Mouse (Mus musculus) MEL (cell line): ENCODE measurements at regions not wholly inside any gene's neighbourhood (a gene's known extent, or its start where the extent isn't known, plus 50 kb on each side); places are given as distances from the start of the nearest gene placed in this dataset.

ENCODE experiments used
- DNase-seq: peaks from one replicate; pipeline ENCODE4 v3.0.0; 2011; ENCODE audit warnings: low read depth, low spot score
- H3K27ac ChIP-seq: 2 replicates; pipeline ENCODE4 v1.5.1; 2012; ENCODE audit warnings: low read depth, mild to moderate bottlenecking, control low read depth, low read length, moderate library complexity; ENCODE audit not compliant: control insufficient read depth
- H3K27me3 ChIP-seq, 2 experiments: fragments of 150-350 bp in 1 of 2; sonication (generic) in 1 of 2; 2 replicates each; pipeline ENCODE4 v1.6.1; 2012; ENCODE audit warnings: low read length in 2 of 2, mild to moderate bottlenecking in 2 of 2, improper control_type of control experiment in 1 of 2, moderate library complexity in 1 of 2; ENCODE audit not compliant: insufficient read depth in 2 of 2, control insufficient read depth in 1 of 2
- H3K36me3 ChIP-seq, 2 experiments: 2 replicates each; pipeline ENCODE4 v1.6.1; 2012 to 2014; ENCODE audit warnings: low read length in 2 of 2, improper control_type of control experiment in 1 of 2, inconsistent platforms in 1 of 2, mild to moderate bottlenecking in 1 of 2; ENCODE audit not compliant: insufficient read depth in 2 of 2, control insufficient read depth in 1 of 2
- H3K4me1 ChIP-seq, 2 experiments: fragments of 150-350 bp in 1 of 2; sonication (generic) in 1 of 2; 2 replicates each; pipeline ENCODE4 v1.6.1; 2012; ENCODE audit warnings: low read length in 2 of 2, improper control_type of control experiment in 1 of 2, mild to moderate bottlenecking in 1 of 2; ENCODE audit not compliant: insufficient read depth in 2 of 2, control insufficient read depth in 1 of 2
- H3K4me3 ChIP-seq, 2 experiments: fragments of 150-350 bp in 1 of 2; sonication (generic) in 1 of 2; 2 replicates each; pipeline ENCODE4 v1.5.1; 2012; ENCODE audit warnings: low read depth in 2 of 2, low read length in 2 of 2, mild to moderate bottlenecking in 2 of 2, moderate library complexity in 2 of 2, control low read depth in 1 of 2, improper control_type of control experiment in 1 of 2; ENCODE audit not compliant: control insufficient read depth in 1 of 2, insufficient read depth in 1 of 2
- H3K79me2 ChIP-seq: 2 replicates; pipeline ENCODE4 v1.6.1; 2012; ENCODE audit warnings: mild to moderate bottlenecking, low read length, moderate library complexity; ENCODE audit not compliant: control insufficient read depth, poor library complexity, insufficient read depth
- H3K9ac ChIP-seq: 2 replicates; pipeline ENCODE4 v1.6.1; 2012; ENCODE audit warnings: low read depth, mild to moderate bottlenecking, control low read depth, low read length, moderate library complexity; ENCODE audit not compliant: control insufficient read depth, poor library complexity, severe bottlenecking
- H3K9me3 ChIP-seq: fragments of 150-350 bp; sonication (generic); replicated peaks from 2 replicates; pipeline ENCODE4 v1.6.1; 2012; ENCODE audit warnings: mild to moderate bottlenecking, low read length, improper control_type of control experiment, moderate library complexity; ENCODE audit not compliant: insufficient read depth
- BHLHE40 ChIP-seq: IDR thresholded peaks from 2 replicates; pipeline ENCODE4 v1.6.1; 2012; ENCODE audit warnings: low read depth, mild to moderate bottlenecking, inconsistent platforms, low read length, improper control_type of control experiment, borderline replicate concordance
- CHD1 ChIP-seq: IDR thresholded peaks from 2 replicates; pipeline ENCODE4 v1.6.1; 2012; ENCODE audit warnings: low read depth, mild to moderate bottlenecking, inconsistent platforms, low read length, improper control_type of control experiment
- CHD2 ChIP-seq: IDR thresholded peaks from 2 replicates; pipeline ENCODE4 v1.6.1; 2011; ENCODE audit warnings: low read length, improper control_type of control experiment
- CTCF ChIP-seq, 3 experiments: IDR thresholded peaks in 2 of 3; conservative IDR thresholded peaks in 1 of 3; 2 replicates each; pipeline ENCODE4 v1.5.1; 2011 to 2012; ENCODE audit warnings: low read length in 3 of 3, low read depth in 2 of 3, mild to moderate bottlenecking in 2 of 3, improper control_type of control experiment in 1 of 3, inconsistent platforms in 1 of 3, mixed read lengths in 1 of 3, moderate library complexity in 1 of 3; ENCODE audit not compliant: control insufficient read depth in 1 of 3, insufficient read depth in 1 of 3, poor library complexity in 1 of 3, severe bottlenecking in 1 of 3
- E2F4 ChIP-seq: IDR thresholded peaks from 2 replicates; pipeline ENCODE4 v1.6.1; 2011; ENCODE audit warnings: low read depth, low read length, improper control_type of control experiment, borderline replicate concordance
- EP300 ChIP-seq, 2 experiments: IDR thresholded peaks; 2 replicates each; pipeline ENCODE4 v1.6.1; 2011; ENCODE audit warnings: improper control_type of control experiment in 2 of 2, low read length in 2 of 2, low read depth in 1 of 2, mild to moderate bottlenecking in 1 of 2
- ETS1 ChIP-seq: IDR thresholded peaks from 2 replicates; pipeline ENCODE4 v1.6.1; 2012; ENCODE audit warnings: low read depth, mild to moderate bottlenecking, inconsistent platforms, low read length, improper control_type of control experiment, moderate library complexity
- GATA1 ChIP-seq: IDR thresholded peaks from 2 replicates; pipeline ENCODE4 v1.6.1; 2011; ENCODE audit warnings: low read depth, low read length, improper control_type of control experiment
- HCFC1 ChIP-seq: IDR thresholded peaks from 2 replicates; pipeline ENCODE4 v1.6.1; 2012; ENCODE audit warnings: low read depth, mild to moderate bottlenecking, inconsistent platforms, low read length, improper control_type of control experiment, moderate library complexity
- JUND ChIP-seq: IDR thresholded peaks from 2 replicates; pipeline ENCODE4 v1.6.1; 2011; ENCODE audit warnings: low read depth, mild to moderate bottlenecking, improper control_type of control experiment, low read length
- MAFK ChIP-seq: IDR thresholded peaks from 2 replicates; pipeline ENCODE4 v1.6.1; 2011; ENCODE audit warnings: low read depth, mild to moderate bottlenecking, low read length, improper control_type of control experiment, borderline replicate concordance
- MEF2A ChIP-seq: IDR thresholded peaks from 2 replicates; pipeline ENCODE4 v1.6.1; 2014; ENCODE audit warnings: low read depth, mild to moderate bottlenecking, inconsistent platforms, low read length, improper control_type of control experiment; ENCODE audit not compliant: poor library complexity, insufficient replicate concordance, severe bottlenecking; ENCODE audit errors: extremely low read depth
- MXI1 ChIP-seq: IDR thresholded peaks from 2 replicates; pipeline ENCODE4 v1.6.1; 2011; ENCODE audit warnings: mild to moderate bottlenecking, low read depth, low read length, improper control_type of control experiment
- MYB ChIP-seq: IDR thresholded peaks from 2 replicates; pipeline ENCODE4 v1.6.1; 2011; ENCODE audit warnings: mild to moderate bottlenecking, low read depth, low read length, improper control_type of control experiment
- MYC ChIP-seq: IDR thresholded peaks from 2 replicates; pipeline ENCODE4 v1.6.1; 2011; ENCODE audit warnings: low read depth, mild to moderate bottlenecking, low read length, improper control_type of control experiment, moderate library complexity
- NELFE ChIP-seq: IDR thresholded peaks from 2 replicates; pipeline ENCODE4 v1.6.1; 2011; ENCODE audit warnings: low read depth, low read length, improper control_type of control experiment
- NRF1 ChIP-seq: IDR thresholded peaks from 2 replicates; pipeline ENCODE4 v1.6.1; 2014; ENCODE audit warnings: low read depth, mild to moderate bottlenecking, inconsistent platforms, low read length, improper control_type of control experiment, moderate library complexity; ENCODE audit not compliant: poor library complexity, insufficient read depth, severe bottlenecking
- POLR2A ChIP-seq, 2 experiments: IDR thresholded peaks; 2 replicates each; pipeline ENCODE4 v1.6.1; 2011 to 2012; ENCODE audit warnings: low read length in 2 of 2, mild to moderate bottlenecking in 2 of 2, control low read depth in 1 of 2, improper control_type of control experiment in 1 of 2, low read depth in 1 of 2, moderate library complexity in 1 of 2; ENCODE audit not compliant: control insufficient read depth in 1 of 2, insufficient read depth in 1 of 2, poor library complexity in 1 of 2
- POLR2AphosphoS2 ChIP-seq: IDR thresholded peaks from 2 replicates; pipeline ENCODE4 v1.6.1; 2011; ENCODE audit warnings: low read length, improper control_type of control experiment
- RAD21 ChIP-seq: IDR thresholded peaks from 2 replicates; pipeline ENCODE4 v1.6.1; 2011; ENCODE audit warnings: mild to moderate bottlenecking, low read depth, low read length, improper control_type of control experiment
- RCOR1 ChIP-seq: IDR thresholded peaks from 2 replicates; pipeline ENCODE4 v1.6.1; 2012; ENCODE audit warnings: low read depth, mild to moderate bottlenecking, inconsistent platforms, low read length, improper control_type of control experiment
- SIN3A ChIP-seq: IDR thresholded peaks from 2 replicates; pipeline ENCODE4 v1.6.1; 2012; ENCODE audit warnings: low read length, improper control_type of control experiment, inconsistent platforms
- TAL1 ChIP-seq: IDR thresholded peaks from 2 replicates; pipeline ENCODE4 v1.6.1; 2012; ENCODE audit warnings: mild to moderate bottlenecking, inconsistent platforms, low read length, moderate library complexity, mixed read lengths
- TBP ChIP-seq: IDR thresholded peaks from 2 replicates; pipeline ENCODE4 v1.8.0; 2011; ENCODE audit warnings: low read depth, low read length, improper control_type of control experiment
- UBTF ChIP-seq: IDR thresholded peaks from 2 replicates; pipeline ENCODE4 v1.6.1; 2012; ENCODE audit warnings: low read depth, mild to moderate bottlenecking, inconsistent platforms, low read length, improper control_type of control experiment, moderate library complexity, borderline replicate concordance; ENCODE audit not compliant: insufficient read depth
- ZKSCAN1 ChIP-seq: IDR thresholded peaks from 2 replicates; pipeline ENCODE4 v1.6.1; 2012; ENCODE audit warnings: low read depth, mild to moderate bottlenecking, inconsistent platforms, low read length, improper control_type of control experiment, moderate library complexity

GRCm38 (mm10) chr13:46201029-46201599 lies 72.4 kb upstream of the Stmnd1 start:
- no peaks in the 10 kb centered on the region for H3K9me3 ChIP-seq
- H3K36me3 ChIP-seq = no peaks in the 10 kb centered on the region
- no peak overlapping the region for H3K9ac ChIP-seq
- no peaks in the 10 kb centered on the region for H3K79me2 ChIP-seq
- no peak for DNase-seq
- no peak overlapping the region for H3K4me3 ChIP-seq
- no peaks in the 10 kb centered on the region; a peak in 1 of 4 replicates for H3K27me3 ChIP-seq
- H3K27ac ChIP-seq = no peak overlapping the region
- no peak for TF ChIP-seq RAD21
- TF ChIP-seq NRF1 = no peak
- TF ChIP-seq CHD1 = no peak
- no peak for TF ChIP-seq GATA1
- TF ChIP-seq ZKSCAN1 = no peak
- TF ChIP-seq POLR2AphosphoS2 = no peak
- no peak for TF ChIP-seq MYB
- TF ChIP-seq POLR2A (IDR thresholded peaks at IDR 0.05; ENCODE audit: control insufficient read depth in 1 of 2, insufficient read depth in 1 of 2, low read depth in 1 of 2, low read length in 2 of 2, poor library complexity in 1 of 2) = no peak
- TF ChIP-seq CTCF (IDR thresholded peaks at IDR 0.05 in 2 of 3, conservative IDR thresholded peaks at IDR 0.05 in 1 of 3; ENCODE audit: control insufficient read depth in 1 of 3, insufficient read depth in 1 of 3, low read depth in 2 of 3, low read length in 3 of 3, poor library complexity in 1 of 3, severe bottlenecking in 1 of 3) = no peak
- TF ChIP-seq MYC = no peak
- TF ChIP-seq RCOR1 = no peak
- no peak for TF ChIP-seq BHLHE40
- no peak for TF ChIP-seq CHD2
- no peak for TF ChIP-seq HCFC1
- TF ChIP-seq E2F4 = no peak
- H3K4me1 ChIP-seq = no peaks in the 10 kb centered on the region

DNA sequence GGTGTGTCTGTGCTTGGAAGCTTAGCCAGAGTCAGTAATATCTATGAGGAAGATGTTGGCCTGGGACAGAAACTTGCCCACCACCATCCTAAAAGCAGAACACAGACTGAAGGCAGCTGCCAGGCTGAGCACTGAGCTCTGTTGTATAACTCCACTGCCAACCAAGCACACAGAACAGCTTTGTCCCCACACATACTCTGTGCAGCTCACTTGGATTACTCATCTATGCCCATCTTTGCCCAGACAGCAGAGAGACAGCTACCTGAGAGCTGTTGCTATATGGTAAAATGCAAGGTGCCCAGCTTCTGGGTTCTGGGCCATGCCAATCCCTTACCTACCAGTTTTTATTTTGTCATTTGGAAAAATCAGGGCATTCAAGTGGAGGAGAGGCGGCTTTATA lies 80.4 kb upstream of the Stmnd1 start:
- TF ChIP-seq TAL1 (no peak), EP300 (IDR thresholded peaks at IDR 0.05; ENCODE audit: low read depth in 1 of 2, low read length in 2 of 2) (no peak), SIN3A (no peak), HCFC1 (no peak), ZKSCAN1 (no peak), RAD21 (no peak), MEF2A (no peak), ETS1 (no peak), TBP (no peak), NELFE (no peak), POLR2AphosphoS2 (no peak), MAFK (no peak), CTCF (IDR thresholded peaks at IDR 0.05 in 2 of 3, conservative IDR thresholded peaks at IDR 0.05 in 1 of 3; ENCODE audit: control insufficient read depth in 1 of 3, insufficient read depth in 1 of 3, low read depth in 2 of 3, low read length in 3 of 3, poor library complexity in 1 of 3, severe bottlenecking in 1 of 3) (no peak), MXI1 (no peak), JUND (no peak), UBTF (no peak), POLR2A (IDR thresholded peaks at IDR 0.05; ENCODE audit: control insufficient read depth in 1 of 2, insufficient read depth in 1 of 2, low read depth in 1 of 2, low read length in 2 of 2, poor library complexity in 1 of 2) (no peak), MYB (no peak), CHD2 (no peak)
- TF ChIP-seq, all 39 proteins: peak for 0

More for the DNA sequence above, 80.4 kb upstream of the Stmnd1 start:
- no peak overlapping the region for H3K4me3 ChIP-seq
- H3K36me3 ChIP-seq = no peaks in the 10 kb centered on the region
- H3K27me3 ChIP-seq = peaks cover 0 to 1% of the 10 kb centered on the region in 2 experiments; a peak in 1 of 4 replicates
- H3K4me1 ChIP-seq = no peaks in the 10 kb centered on the region
- no peak overlapping the region for H3K27ac ChIP-seq
- no peak for DNase-seq
- H3K9ac ChIP-seq = no peak overlapping the region
- H3K9me3 ChIP-seq = no peaks in the 10 kb centered on the region
- no peaks in the 10 kb centered on the region for H3K79me2 ChIP-seq
